Mouse (Mus musculus) C2C12 (cell line): ENCODE data around the gene Myh2. TPM values are rescaled to one million over a fixed set of nuclear protein-coding genes. Genes with fewer than 3 reads are reported as not detected.

Experiments
- H3K27me3 ChIP-seq: one replicate; pipeline ENCODE4 v1.6.1; 2011; ENCODE audit not compliant: control insufficient read depth, insufficient read depth, insufficient read length
- H3K36me3 ChIP-seq: one replicate; pipeline ENCODE4 v1.6.1; 2011; ENCODE audit not compliant: control insufficient read depth, insufficient read depth
- H3K4me3 ChIP-seq: one replicate; pipeline ENCODE4 v1.5.1; 2011; ENCODE audit warnings: mild to moderate bottlenecking, control low read depth; ENCODE audit not compliant: poor library complexity, insufficient read depth, severe bottlenecking
- H3K79me2 ChIP-seq: one replicate; pipeline ENCODE4 v1.6.1; 2011; ENCODE audit not compliant: control insufficient read depth, insufficient read depth
- H3K79me3 ChIP-seq: one replicate; pipeline ENCODE4 v1.6.1; 2011; ENCODE audit warnings: low read depth, control low read depth
- H3ac ChIP-seq: one replicate; pipeline ENCODE3; 2011; ENCODE audit warnings: low read depth; ENCODE audit not compliant: control insufficient read depth, insufficient read length
- CEBPB ChIP-seq: IDR thresholded peaks from one replicate; pipeline ENCODE4 v1.6.1; 2011; ENCODE audit warnings: low read depth, mild to moderate bottlenecking, control low read depth, moderate library complexity
- CTCF ChIP-seq: IDR thresholded peaks from one replicate; pipeline ENCODE4 v1.5.1; 2011; ENCODE audit not compliant: control insufficient read depth, insufficient read depth, insufficient read length
- FOSL1 ChIP-seq: IDR thresholded peaks from one replicate; pipeline ENCODE4 v1.8.0; 2011; ENCODE audit warnings: mild to moderate bottlenecking, low read length; ENCODE audit not compliant: poor library complexity, insufficient read depth, severe bottlenecking
- MAX ChIP-seq: IDR thresholded peaks from one replicate; pipeline ENCODE4 v1.6.1; 2011; ENCODE audit warnings: mild to moderate bottlenecking, control low read depth
- MYOD1 ChIP-seq: IDR thresholded peaks from one replicate; pipeline ENCODE4 v1.6.1; 2011; ENCODE audit warnings: low read depth; ENCODE audit not compliant: control insufficient read depth, insufficient read length
- MYOG ChIP-seq: IDR thresholded peaks from one replicate; pipeline ENCODE4 v1.6.1; 2011; ENCODE audit not compliant: control insufficient read depth, insufficient read length; ENCODE audit errors: extremely low read depth
- USF1 ChIP-seq: IDR thresholded peaks from one replicate; pipeline ENCODE4 v1.6.1; 2011; ENCODE audit warnings: low read depth, mild to moderate bottlenecking, control low read depth, moderate library complexity
- polyA plus RNA-seq: library from polyadenylated mRNA; unstranded; fragments of >200 nt; fragmentation: generic; extraction: Trizol; gene quantifications from one replicate; pipeline ENCODE4 v1.2.1, GENCODE M21; 2012; ENCODE audit warnings: missing spikeins

Myh2 gene
- polyA plus RNA-seq, 1 experiment, result not detected

GRCm38 (mm10) chr11:67150237-67150636, 20.6 kb upstream of the Myh2 start:
- H3ac ChIP-seq, result no peak overlapping the region
- H3K79me2 ChIP-seq, result no peaks in the 10 kb centered on the region
- no peaks in the 10 kb centered on the region for H3K27me3 ChIP-seq
- no peaks in the 10 kb centered on the region for H3K36me3 ChIP-seq
- TF ChIP-seq MAX, result no peak
- no peak for TF ChIP-seq MYOG
- TF ChIP-seq CTCF, result no peak
- TF ChIP-seq MYOD1, result no peak
- H3K79me3 ChIP-seq, result no peaks in the 10 kb centered on the region
- no peak overlapping the region for H3K4me3 ChIP-seq

- H3ac ChIP-seq, result no peak overlapping the region
- H3K27me3 ChIP-seq, result no peaks in the 10 kb centered on the region
- no peaks in the 10 kb centered on the region for H3K79me2 ChIP-seq
- H3K36me3 ChIP-seq, result no peaks in the 10 kb centered on the region
- TF ChIP-seq USF1 (no peak), MAX (no peak), MYOD1 (no peak), CEBPB (no peak), FOSL1 (no peak), CTCF (no peak), MYOG (no peak)
- no peak overlapping the region for H3K4me3 ChIP-seq
- no peaks in the 10 kb centered on the region for H3K79me3 ChIP-seq
Measured at GRCm38 (mm10) chr11:67151159-67151558, 19.7 kb upstream of the Myh2 start.

- no peak overlapping the region for H3ac ChIP-seq
- H3K36me3 ChIP-seq, result no peaks in the 10 kb centered on the region
- TF ChIP-seq MYOG, result no peak
- TF ChIP-seq USF1, result peak; percentile 70
- no peaks in the 10 kb centered on the region for H3K79me3 ChIP-seq
- H3K79me2 ChIP-seq, result no peaks in the 10 kb centered on the region
- no peak overlapping the region for H3K4me3 ChIP-seq
- no peaks in the 10 kb centered on the region for H3K27me3 ChIP-seq
Measured at GRCm38 (mm10) chr11:67151651-67152630, 18.9 kb upstream of the Myh2 start.

DNA sequence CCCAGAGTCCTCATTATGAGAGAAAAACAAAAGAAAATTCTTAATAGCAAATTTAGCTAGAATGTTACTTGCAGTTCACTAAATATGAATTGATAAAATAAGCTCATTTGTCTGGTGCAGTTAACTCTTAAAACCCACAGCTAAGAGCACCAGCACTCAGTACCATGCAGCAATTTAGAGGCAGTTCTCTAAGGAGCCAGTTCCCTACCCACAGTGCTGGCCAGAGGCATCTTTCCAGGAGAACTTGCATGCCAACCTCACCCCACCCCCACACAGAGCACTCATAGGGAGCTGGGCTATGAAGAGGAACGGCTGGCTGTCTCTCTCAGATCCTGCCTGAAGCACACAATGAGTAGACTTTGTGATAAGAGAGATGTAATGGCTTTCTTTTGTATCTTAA, 17.7 kb upstream of the Myh2 start:
- no peaks in the 10 kb centered on the region for H3K36me3 ChIP-seq
- H3K4me3 ChIP-seq, result no peak overlapping the region
- no peaks in the 10 kb centered on the region for H3K79me2 ChIP-seq
- TF ChIP-seq CTCF, result no peak
- TF ChIP-seq MYOD1, result no peak
- no peak for TF ChIP-seq MAX
- no peak for TF ChIP-seq CEBPB
- TF ChIP-seq MYOG, result no peak
- no peak for TF ChIP-seq USF1
- H3K27me3 ChIP-seq, result no peaks in the 10 kb centered on the region
- no peaks in the 10 kb centered on the region for H3K79me3 ChIP-seq
- no peak overlapping the region for H3ac ChIP-seq

GRCm38 (mm10) chr11:67153843-67154242, 17.0 kb upstream of the Myh2 start:
- TF ChIP-seq MAX, result no peak
- no peak for TF ChIP-seq MYOG
- Histone ChIP-seq H3K36me3 (no peaks in the 10 kb centered on the region), H3K4me3 (no peak overlapping the region), H3ac (no peak overlapping the region), H3K27me3 (no peaks in the 10 kb centered on the region), H3K79me2 (no peaks in the 10 kb centered on the region), H3K79me3 (no peaks in the 10 kb centered on the region)

DNA sequence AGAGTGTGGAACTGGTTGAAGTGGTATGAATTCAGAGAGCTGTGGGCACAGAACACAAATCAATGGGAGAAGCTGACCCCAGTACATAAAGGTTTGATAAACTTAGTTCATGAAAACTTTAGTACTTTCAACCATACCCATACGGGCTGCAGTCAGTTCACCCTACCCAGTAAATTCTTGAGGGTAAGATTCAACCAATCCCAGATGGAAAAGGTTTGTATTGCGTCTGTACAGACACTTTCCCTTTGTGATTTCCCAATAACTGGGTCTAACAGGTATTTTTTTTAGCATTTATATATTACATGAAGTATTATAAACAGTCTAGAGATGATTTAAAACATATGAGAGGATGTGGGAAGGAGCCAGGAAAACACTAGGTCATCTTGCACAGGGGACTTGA, 15.2 kb upstream of the Myh2 start:
- Histone ChIP-seq H3K36me3 (no peaks in the 10 kb centered on the region), H3K4me3 (no peak overlapping the region), H3K27me3 (no peaks in the 10 kb centered on the region), H3K79me2 (no peaks in the 10 kb centered on the region), H3K79me3 (no peaks in the 10 kb centered on the region), H3ac (no peak overlapping the region)
- TF ChIP-seq FOSL1 (no peak), MAX (no peak), CTCF (no peak), MYOG (no peak), USF1 (no peak), MYOD1 (no peak), CEBPB (no peak)
